Mouse (Mus musculus): Measurements from ENCODE around the gene Pik3c2g. TPM values are rescaled to one million over a fixed set of nuclear protein-coding genes. Genes with fewer than 3 reads are reported as not detected.

The Pik3c2g gene
- total and polyA plus RNA-seq, 3 experiments = 0.27 TPM; not detected in 2

- Histone ChIP-seq H3K27me3 (ENCODE audit: insufficient read depth, low read length) (no peaks in the 10 kb centered on the region), H3K36me3 (replicated peaks) (no peaks in the 10 kb centered on the region), H3K4me3 (ENCODE audit: low read depth, low read length) (no peak overlapping the region), H3K9me3 (replicated peaks) (peaks cover 13% of the 10 kb centered on the region), H3K4me1 (ENCODE audit: insufficient read depth, low read depth, low read length) (no peaks in the 10 kb centered on the region)
- TF ChIP-seq CTCF (IDR thresholded peaks at IDR 0.05; ENCODE audit: low read depth, low read length) (no peak), GATA2 (IDR thresholded peaks at IDR 0.05; ENCODE audit: borderline replicate concordance, low read depth, low read length) (no peak), GATA1 (IDR thresholded peaks at IDR 0.05; ENCODE audit: borderline replicate concordance, low read length) (no peak), POLR2AphosphoS5 (IDR thresholded peaks at IDR 0.05; ENCODE audit: insufficient replicate concordance, low read depth, low read length) (no peak), TAL1 (conservative IDR thresholded peaks at IDR 0.05; ENCODE audit: low read depth, low read length) (no peak)
- DNase-seq (ENCODE audit: low spot score) (no peak), ATAC-seq (ENCODE audit: extremely low read depth, insufficient number of reproducible peaks, low FRiP score, poor library complexity, severe bottlenecking) (no peak)
Observed at GRCm38 (mm10) chr6:139799541-139800226, 212.7 kb downstream of the Pik3c2g start.

GRCm38 (mm10) chr6:139821916-139822315 lies 234.9 kb downstream of the Pik3c2g start:
- DNase-seq (ENCODE audit: low spot score) (no peak), ATAC-seq (ENCODE audit: extremely low read depth, insufficient number of reproducible peaks, low FRiP score, poor library complexity, severe bottlenecking) (no peak)
- peaks cover 13% of the 10 kb centered on the region for H3K9me3 ChIP-seq (replicated peaks)
- H3K4me3 ChIP-seq (ENCODE audit: low read depth, low read length) = no peak overlapping the region
- H3K4me1 ChIP-seq (ENCODE audit: insufficient read depth, low read depth, low read length) = no peaks in the 10 kb centered on the region
- no peaks in the 10 kb centered on the region for H3K36me3 ChIP-seq (replicated peaks)
- no peaks in the 10 kb centered on the region for H3K27me3 ChIP-seq (ENCODE audit: insufficient read depth, low read length)
- no peak for TF ChIP-seq CTCF (IDR thresholded peaks at IDR 0.05; ENCODE audit: low read depth, low read length)
- no peak for TF ChIP-seq TAL1 (conservative IDR thresholded peaks at IDR 0.05; ENCODE audit: low read depth, low read length)
- TF ChIP-seq GATA1 (IDR thresholded peaks at IDR 0.05; ENCODE audit: borderline replicate concordance, low read length) = no peak
- TF ChIP-seq POLR2AphosphoS5 (IDR thresholded peaks at IDR 0.05; ENCODE audit: insufficient replicate concordance, low read depth, low read length) = no peak
- TF ChIP-seq GATA2 (IDR thresholded peaks at IDR 0.05; ENCODE audit: borderline replicate concordance, low read depth, low read length) = no peak

GRCm38 (mm10) chr6:139838239-139838638 lies 251.2 kb downstream of the Pik3c2g start:
- ATAC-seq (ENCODE audit: extremely low read depth, insufficient number of reproducible peaks, low FRiP score, poor library complexity, severe bottlenecking) (no peak), DNase-seq (ENCODE audit: low spot score) (no peak)
- H3K27me3 ChIP-seq (ENCODE audit: insufficient read depth, low read length) = no peaks in the 10 kb centered on the region
- H3K9me3 ChIP-seq (replicated peaks) = peaks cover 28% of the 10 kb centered on the region
- TF ChIP-seq GATA2 (IDR thresholded peaks at IDR 0.05; ENCODE audit: borderline replicate concordance, low read depth, low read length) (no peak), CTCF (IDR thresholded peaks at IDR 0.05; ENCODE audit: low read depth, low read length) (no peak), POLR2AphosphoS5 (IDR thresholded peaks at IDR 0.05; ENCODE audit: insufficient replicate concordance, low read depth, low read length) (no peak), GATA1 (IDR thresholded peaks at IDR 0.05; ENCODE audit: borderline replicate concordance, low read length) (no peak), TAL1 (conservative IDR thresholded peaks at IDR 0.05; ENCODE audit: low read depth, low read length) (no peak)
- H3K4me1 ChIP-seq (ENCODE audit: insufficient read depth, low read depth, low read length) = no peaks in the 10 kb centered on the region
- no peaks in the 10 kb centered on the region for H3K36me3 ChIP-seq (replicated peaks)
- H3K4me3 ChIP-seq (ENCODE audit: low read depth, low read length) = no peak overlapping the region

GRCm38 (mm10) chr6:139838713-139839112 lies 251.7 kb downstream of the Pik3c2g start:
- no peak for ATAC-seq (ENCODE audit: extremely low read depth, insufficient number of reproducible peaks, low FRiP score, poor library complexity, severe bottlenecking)
- H3K4me3 ChIP-seq (ENCODE audit: low read depth, low read length) = no peak overlapping the region
- peaks cover 28% of the 10 kb centered on the region for H3K9me3 ChIP-seq (replicated peaks)
- H3K36me3 ChIP-seq (replicated peaks) = no peaks in the 10 kb centered on the region
- TF ChIP-seq GATA1 (IDR thresholded peaks at IDR 0.05; ENCODE audit: borderline replicate concordance, low read length) (no peak), TAL1 (conservative IDR thresholded peaks at IDR 0.05; ENCODE audit: low read depth, low read length) (no peak), GATA2 (IDR thresholded peaks at IDR 0.05; ENCODE audit: borderline replicate concordance, low read depth, low read length) (no peak), CTCF (IDR thresholded peaks at IDR 0.05; ENCODE audit: low read depth, low read length) (no peak), POLR2AphosphoS5 (IDR thresholded peaks at IDR 0.05; ENCODE audit: insufficient replicate concordance, low read depth, low read length) (no peak)
- DNase-seq (ENCODE audit: low spot score) = no peak
- H3K4me1 ChIP-seq (ENCODE audit: insufficient read depth, low read depth, low read length) = no peaks in the 10 kb centered on the region
- no peaks in the 10 kb centered on the region for H3K27me3 ChIP-seq (ENCODE audit: insufficient read depth, low read length)

- H3K4me3 ChIP-seq (ENCODE audit: low read depth, low read length) = no peak overlapping the region
- ATAC-seq (ENCODE audit: extremely low read depth, insufficient number of reproducible peaks, low FRiP score, poor library complexity, severe bottlenecking) (no peak), DNase-seq (ENCODE audit: low spot score) (no peak)
- H3K27me3 ChIP-seq (ENCODE audit: insufficient read depth, low read length) = no peaks in the 10 kb centered on the region
- no peaks in the 10 kb centered on the region for H3K36me3 ChIP-seq (replicated peaks)
- H3K4me1 ChIP-seq (ENCODE audit: insufficient read depth, low read depth, low read length) = no peaks in the 10 kb centered on the region
- TF ChIP-seq GATA2 (IDR thresholded peaks at IDR 0.05; ENCODE audit: borderline replicate concordance, low read depth, low read length) (no peak), GATA1 (IDR thresholded peaks at IDR 0.05; ENCODE audit: borderline replicate concordance, low read length) (no peak), POLR2AphosphoS5 (IDR thresholded peaks at IDR 0.05; ENCODE audit: insufficient replicate concordance, low read depth, low read length) (no peak), CTCF (IDR thresholded peaks at IDR 0.05; ENCODE audit: low read depth, low read length) (no peak), TAL1 (conservative IDR thresholded peaks at IDR 0.05; ENCODE audit: low read depth, low read length) (no peak)
- H3K9me3 ChIP-seq (replicated peaks) = peaks cover 25% of the 10 kb centered on the region
Observed at GRCm38 (mm10) chr6:139839907-139840306, 252.9 kb downstream of the Pik3c2g start.

GRCm38 (mm10) chr6:139841272-139841671 lies 254.3 kb downstream of the Pik3c2g start:
- no peaks in the 10 kb centered on the region for H3K36me3 ChIP-seq (replicated peaks)
- H3K4me3 ChIP-seq (ENCODE audit: low read depth, low read length) = no peak overlapping the region
- DNase-seq (ENCODE audit: low spot score) = no peak
- no peak for TF ChIP-seq GATA1 (IDR thresholded peaks at IDR 0.05; ENCODE audit: borderline replicate concordance, low read length)
- TF ChIP-seq TAL1 (conservative IDR thresholded peaks at IDR 0.05; ENCODE audit: low read depth, low read length) = no peak
- no peak for TF ChIP-seq POLR2AphosphoS5 (IDR thresholded peaks at IDR 0.05; ENCODE audit: insufficient replicate concordance, low read depth, low read length)
- TF ChIP-seq CTCF (IDR thresholded peaks at IDR 0.05; ENCODE audit: low read depth, low read length) = no peak
- TF ChIP-seq GATA2 (IDR thresholded peaks at IDR 0.05; ENCODE audit: borderline replicate concordance, low read depth, low read length) = no peak
- no peaks in the 10 kb centered on the region for H3K4me1 ChIP-seq (ENCODE audit: insufficient read depth, low read depth, low read length)
- no peak for ATAC-seq (ENCODE audit: extremely low read depth, insufficient number of reproducible peaks, low FRiP score, poor library complexity, severe bottlenecking)
- H3K9me3 ChIP-seq (replicated peaks) = peaks cover 20% of the 10 kb centered on the region
- no peaks in the 10 kb centered on the region for H3K27me3 ChIP-seq (ENCODE audit: insufficient read depth, low read length)

Data from G1E (cell line).